Mouse (Mus musculus) lung, adult 2 months (tissue): ENCODE results near the gene Spaca4.

ENCODE experiments used
- CTCF ChIP-seq: fragments of 200-500 bp; IDR thresholded peaks from 2 replicates; pipeline ENCODE4 v1.5.1; 2011; ENCODE audit warnings: mild to moderate bottlenecking, low read length, control low read depth; ENCODE audit not compliant: insufficient read depth
- POLR2A ChIP-seq: fragments of 200-500 bp; IDR thresholded peaks from 2 replicates; pipeline ENCODE4 v1.6.1; 2011; ENCODE audit warnings: low read depth, mild to moderate bottlenecking, control low read depth, low read length, borderline replicate concordance; ENCODE audit errors: extremely low read depth

DNA sequence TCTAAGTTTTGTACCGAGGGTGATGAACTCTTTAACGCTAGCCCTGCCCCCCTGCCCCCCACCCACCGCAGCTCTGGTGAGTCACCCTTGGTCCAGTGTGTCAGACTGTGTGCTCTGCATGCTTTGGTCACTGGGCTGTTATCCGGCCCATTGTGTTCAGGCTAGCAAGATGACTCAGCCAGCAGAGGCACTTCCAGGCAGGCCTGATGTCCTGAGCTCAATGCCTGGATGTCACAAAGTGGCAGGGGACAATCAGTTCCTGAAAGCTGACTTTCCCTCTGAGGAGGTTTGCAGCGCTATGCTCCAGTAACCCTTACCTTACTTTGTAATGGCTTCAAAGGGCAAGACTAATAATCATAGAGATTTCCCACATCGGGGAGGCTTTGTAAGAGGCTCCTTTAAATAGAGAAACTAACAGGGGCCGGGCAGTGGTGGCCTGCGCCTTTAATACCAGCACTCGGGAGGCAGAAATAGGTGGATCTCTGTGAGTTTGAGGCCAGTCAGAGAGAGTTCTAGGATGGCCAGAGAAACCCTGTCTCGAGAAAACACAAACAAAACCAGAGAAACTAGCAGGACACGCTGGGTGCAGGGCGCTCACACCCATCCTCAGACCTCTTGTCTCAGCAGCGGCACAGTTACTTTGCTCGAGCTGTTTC lies 45.5 kb downstream of the Spaca4 start:
- TF ChIP-seq CTCF (no peak), POLR2A (no peak)
